Mouse (Mus musculus): ENCODE data around the gene Caskin2.

DNA sequence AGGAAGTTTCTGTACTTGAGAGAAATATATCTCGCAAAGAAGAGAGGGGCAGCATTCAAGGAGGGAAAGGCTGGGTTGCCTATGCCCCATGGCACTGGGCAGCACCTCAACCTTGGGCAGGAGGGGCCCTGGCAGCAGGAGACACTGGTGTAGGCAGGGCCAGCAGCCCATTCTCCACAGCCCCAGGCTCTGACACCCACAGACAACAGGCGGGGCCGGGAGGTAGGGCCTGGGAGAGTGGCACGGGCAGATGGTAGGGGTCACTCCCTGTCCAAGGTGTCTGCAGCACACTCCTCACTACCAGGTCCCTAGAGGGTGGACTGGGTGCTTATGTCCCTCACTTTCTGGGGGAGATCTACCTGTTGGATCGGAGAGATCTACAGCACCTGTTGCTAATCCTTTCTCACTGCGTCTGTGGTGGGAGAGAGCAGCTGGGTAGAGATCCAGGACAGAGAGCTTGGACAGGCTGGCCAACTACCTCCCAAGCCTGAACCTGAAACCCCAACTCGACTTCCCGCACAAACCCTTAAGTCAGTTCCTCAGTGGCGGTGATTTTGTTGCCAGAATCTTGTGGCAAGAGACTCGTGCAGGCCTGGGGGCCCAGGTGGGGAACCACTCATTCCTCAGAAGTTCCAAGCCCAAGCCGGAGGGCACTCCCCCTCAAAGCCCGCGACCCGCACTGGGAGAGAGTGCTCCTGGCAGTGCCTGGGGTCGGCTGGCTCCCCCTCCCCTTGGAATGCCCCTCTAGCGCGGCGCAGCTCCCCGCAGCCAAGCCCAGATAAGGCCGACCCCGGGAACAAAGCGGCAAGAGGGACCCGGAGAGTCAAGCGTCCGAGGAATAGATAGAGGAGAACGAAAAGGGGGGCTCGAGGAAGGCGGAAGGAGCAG, 662 bp downstream of the Caskin2 start:
- TF ChIP-seq CTCF (IDR thresholded peaks at IDR 0.05; ENCODE audit: insufficient read depth, low read depth, low read length) = no peak
- no peak for TF ChIP-seq POLR2A (IDR thresholded peaks at IDR 0.05; ENCODE audit: insufficient read depth, low read depth, low read length)

All from olfactory bulb, adult 2 months (tissue).